Mouse (Mus musculus) CH12.LX (cell line): Measurements from ENCODE around the gene Ormdl1. TPM values are rescaled to one million over a fixed set of nuclear protein-coding genes. Genes with fewer than 3 reads are reported as not detected.
A peak's percentile ranks its signal among the peaks of the same experiment; 100 is the strongest.

ENCODE experiments used
- DNase-seq: peaks from one replicate; pipeline ENCODE4 v3.0.0-alpha.2; 2013; ENCODE audit errors: extremely low read depth
- H3K27ac ChIP-seq: 2 replicates; pipeline ENCODE4 v1.5.1; 2012; ENCODE audit warnings: low read depth, mild to moderate bottlenecking, control low read depth, moderate library complexity; ENCODE audit not compliant: insufficient read depth
- H3K27me3 ChIP-seq: replicated peaks from 2 replicates; pipeline ENCODE3; 2012; ENCODE audit warnings: inconsistent platforms
- H3K36me3 ChIP-seq, 2 experiments: replicated peaks in 1 of 2; 2 replicates each; pipeline versions ENCODE3 to v1.6.1; 2012; ENCODE audit warnings: inconsistent platforms in 1 of 2, low read length in 1 of 2, mild to moderate bottlenecking in 1 of 2, mixed read lengths in 1 of 2, moderate library complexity in 1 of 2; ENCODE audit not compliant: control insufficient read depth in 1 of 2, insufficient read depth in 1 of 2
- H3K4me1 ChIP-seq, 2 experiments: 2 replicates each; pipeline ENCODE4 v1.6.1; 2012; ENCODE audit warnings: inconsistent platforms in 1 of 2, moderate library complexity in 1 of 2; ENCODE audit not compliant: insufficient read depth in 2 of 2, control insufficient read depth in 1 of 2
- H3K4me2 ChIP-seq: 2 replicates; pipeline ENCODE4 v1.6.1; 2012; ENCODE audit warnings: low read depth, mild to moderate bottlenecking, control low read depth; ENCODE audit not compliant: poor library complexity, insufficient read depth, severe bottlenecking
- H3K4me3 ChIP-seq, 3 experiments: fragments of 150-350 bp in 1 of 3; sonication (generic) in 1 of 3; replicated peaks in 1 of 3; 2 replicates each; pipeline versions ENCODE3 to v1.5.1; 2011 to 2012; ENCODE audit warnings: low read depth in 2 of 3, low read length in 2 of 3, mild to moderate bottlenecking in 2 of 3, moderate library complexity in 2 of 3, control low read depth in 1 of 3, improper control_type of control experiment in 1 of 3, inconsistent platforms in 1 of 3, mixed read lengths in 1 of 3; ENCODE audit not compliant: poor library complexity in 1 of 3
- H3K79me2 ChIP-seq: replicated peaks from 2 replicates; pipeline ENCODE4 v1.6.1; 2012; ENCODE audit warnings: mild to moderate bottlenecking, moderate library complexity; ENCODE audit not compliant: control insufficient read depth, poor library complexity, insufficient read depth, severe bottlenecking; ENCODE audit errors: extremely low read depth
- H3K9ac ChIP-seq: 2 replicates; pipeline ENCODE4 v1.6.1; 2012; ENCODE audit warnings: low read depth, mild to moderate bottlenecking, control low read depth, moderate library complexity; ENCODE audit not compliant: insufficient read depth
- H3K9me3 ChIP-seq: replicated peaks from 2 replicates; pipeline ENCODE3; 2012; ENCODE audit warnings: low read length, inconsistent platforms, mixed read lengths
- CTCF ChIP-seq, 2 experiments: IDR thresholded peaks in 1 of 2; conservative IDR thresholded peaks in 1 of 2; 2 replicates each; pipeline ENCODE4 v1.5.1; 2011 to 2012; ENCODE audit warnings: low read depth in 2 of 2, low read length in 2 of 2, improper control_type of control experiment in 1 of 2, inconsistent platforms in 1 of 2, mild to moderate bottlenecking in 1 of 2, moderate library complexity in 1 of 2
- EP300 ChIP-seq: IDR thresholded peaks from 2 replicates; pipeline ENCODE4 v1.6.1; 2011; ENCODE audit warnings: low read length, improper control_type of control experiment
- ETS1 ChIP-seq: conservative IDR thresholded peaks from 2 replicates; pipeline ENCODE4 v1.6.1; 2012; ENCODE audit warnings: low read depth, mild to moderate bottlenecking, inconsistent platforms, low read length, improper control_type of control experiment, moderate library complexity
- GABPA ChIP-seq: IDR thresholded peaks from 2 replicates; pipeline ENCODE4 v1.6.1; 2012; ENCODE audit warnings: low read depth, low read length, improper control_type of control experiment, inconsistent platforms; ENCODE audit not compliant: insufficient replicate concordance
- JUN ChIP-seq: IDR thresholded peaks from 2 replicates; pipeline ENCODE4 v1.6.1; 2011; ENCODE audit warnings: low read depth, mild to moderate bottlenecking, low read length, improper control_type of control experiment, moderate library complexity; ENCODE audit not compliant: insufficient read depth
- JUND ChIP-seq: conservative IDR thresholded peaks from 2 replicates; pipeline ENCODE4 v1.6.1; 2011; ENCODE audit warnings: low read depth, low read length, improper control_type of control experiment
- MEF2A ChIP-seq: IDR thresholded peaks from 2 replicates; pipeline ENCODE4 v1.6.1; 2014; ENCODE audit warnings: low read depth, mild to moderate bottlenecking, inconsistent platforms, low read length, improper control_type of control experiment, borderline replicate concordance
- RAD21 ChIP-seq: IDR thresholded peaks from 2 replicates; pipeline ENCODE4 v1.6.1; 2011; ENCODE audit warnings: low read depth, mild to moderate bottlenecking, low read length, improper control_type of control experiment, moderate library complexity
- SMC3 ChIP-seq: IDR thresholded peaks from 2 replicates; pipeline ENCODE4 v1.6.1; 2011; ENCODE audit warnings: low read depth, low read length, improper control_type of control experiment
- USF2 ChIP-seq: conservative IDR thresholded peaks from 2 replicates; pipeline ENCODE4 v1.6.1; 2011; ENCODE audit warnings: low read depth, low read length, improper control_type of control experiment
- ZC3H11A ChIP-seq: IDR thresholded peaks from 2 replicates; pipeline ENCODE4 v1.6.1; 2012; ENCODE audit warnings: low read depth, mild to moderate bottlenecking, inconsistent platforms, low read length, improper control_type of control experiment
- dilution Hi-C: fragments of 300-500 bp; cut with MboI; formaldehyde crosslinking; loops from 2 replicates; pipeline ENCODE4 v1.14.3; 2020; ENCODE audit warnings: low sequenced_read_pairs; ENCODE audit not compliant: extremely low pct_unique_long_range_greater_than_20kb, extremely low pct_ligation_motif_present
- in situ Hi-C: fragments of 300-500 bp; cut with MboI; formaldehyde crosslinking; loops from 3 replicates; pipeline ENCODE4 v1.14.3; 2019; ENCODE audit warnings: low sequenced_read_pairs, low pct_ligation_motif_present, low pct_unique_long_range_greater_than_20kb, mixed read lengths
- polyA plus RNA-seq: library from polyadenylated mRNA; unstranded; fragments of >175 nt; gene quantifications from 2 replicates; pipeline ENCODE4 v1.2.1, GENCODE M21; 2012; ENCODE audit warnings: low read depth; ENCODE audit not compliant: insufficient read length
- total RNA-seq, 2 experiments: library from RNA; depleted of rRNA; stranded (reverse); fragments of 300-350 nt in 1 of 2; fragments of >200 nt in 1 of 2; gene quantifications; 2 replicates each; pipeline ENCODE4 v1.2.3; 2012 to 2014

Gene Ormdl1
- total and polyA plus RNA-seq, 3 experiments: 21.6 to 62.2 (median 24.3) TPM

GRCm38 (mm10) chr1:53272646-53273045, 24.2 kb upstream of the Ormdl1 start:
- DNase-seq: peak; percentile 16
- in situ Hi-C loops (no loop called here), dilution Hi-C loops (no loop called here)

GRCm38 (mm10) chr1:53291197-53291596, 5.7 kb upstream of the Ormdl1 start:
- Histone ChIP-seq H3K4me3 (no peak overlapping the region), H3K9ac (no peak overlapping the region), H3K36me3 (peaks cover 4 to 45% of the 10 kb centered on the region in 2 experiments), H3K27me3 (no peaks in the 10 kb centered on the region), H3K27ac (no peak overlapping the region), H3K4me2 (no peak overlapping the region), H3K9me3 (no peaks in the 10 kb centered on the region), H3K4me1 (peaks cover 0 to 17% of the 10 kb centered on the region in 2 experiments; a peak in 2 of 4 replicates)
- DNase-seq: no peak
- dilution Hi-C loops: no loop called here
- TF ChIP-seq CTCF (conservative IDR thresholded peaks at IDR 0.05 in 1 of 2, IDR thresholded peaks at IDR 0.05 in 1 of 2; ENCODE audit: low read depth in 2 of 2, low read length in 2 of 2) (no peak), ETS1 (no peak), JUN (no peak), USF2 (no peak), JUND (no peak), GABPA (no peak)
- TF ChIP-seq, all 38 proteins: peak for 0
- peaks cover 6% of the 10 kb centered on the region; the same call in 1 of the 2 replicates for H3K79me2 ChIP-seq
- in situ Hi-C loops: no loop called here

More at GRCm38 (mm10) chr1:53272646-53273045, 24.2 kb upstream of the Ormdl1 start:
- peak in 1 of 2 experiments; percentile 59; a peak in 3 of 4 replicates for TF ChIP-seq CTCF (conservative IDR thresholded peaks at IDR 0.05 in 1 of 2, IDR thresholded peaks at IDR 0.05 in 1 of 2; ENCODE audit: low read depth in 2 of 2, low read length in 2 of 2)
- no peak for TF ChIP-seq JUN
- peak; percentile 63 for TF ChIP-seq RAD21
- peak; percentile 58 for TF ChIP-seq SMC3
- no peak overlapping the region for H3K4me3 ChIP-seq
- no peak overlapping the region for H3K9ac ChIP-seq
- H3K4me2 ChIP-seq: no peak overlapping the region
- H3K36me3 ChIP-seq: peaks cover 9 to 47% of the 10 kb centered on the region in 2 experiments
- H3K27me3 ChIP-seq: no peaks in the 10 kb centered on the region
- H3K4me1 ChIP-seq: no peaks in the 10 kb centered on the region
- no peak overlapping the region for H3K27ac ChIP-seq
- H3K79me2 ChIP-seq: no peaks in the 10 kb centered on the region
- no peaks in the 10 kb centered on the region for H3K9me3 ChIP-seq

GRCm38 (mm10) chr1:53300506-53300905, 3.6 kb downstream of the Ormdl1 start:
- H3K4me1 ChIP-seq: peaks cover 2 to 40% of the 10 kb centered on the region in 2 experiments; a peak in 3 of 4 replicates
- no peak for TF ChIP-seq USF2
- no peak for TF ChIP-seq ZC3H11A
- TF ChIP-seq EP300: no peak
- no peak for TF ChIP-seq RAD21
- no peak for TF ChIP-seq MEF2A
- TF ChIP-seq, all 38 proteins: peak for 0
- DNase-seq: no peak
- Histone ChIP-seq H3K4me3 (no peak overlapping the region), H3K27me3 (no peaks in the 10 kb centered on the region), H3K9ac (no peak overlapping the region), H3K36me3 (peaks cover 14 to 49% of the 10 kb centered on the region in 2 experiments), H3K79me2 (peaks cover 14% of the 10 kb centered on the region; the same call in 1 of the 2 replicates), H3K9me3 (no peaks in the 10 kb centered on the region), H3K4me2 (no peak overlapping the region), H3K27ac (no peak overlapping the region)
- dilution Hi-C loops (no loop called here), in situ Hi-C loops (no loop called here)
